Mouse (Mus musculus) liver, embryonic 15.5 days (tissue): ENCODE measurements around the gene Ankrd23. TPM values are rescaled to one million over a fixed set of nuclear protein-coding genes. Genes with fewer than 3 reads are reported as not detected.

ENCODE experiments used
- ATAC-seq: fragments of 200-750 bp; cut with Nextera tagmentation; 2 replicates; pipeline ENCODE4 v1.8.0; 2017; ENCODE audit warnings: moderate number of reproducible peaks, mild to moderate bottlenecking, moderate library complexity; ENCODE audit not compliant: insufficient read depth
- H3K27ac ChIP-seq: fragments of 300-500 bp; sonication (generic); replicated peaks from 2 replicates; pipeline ENCODE4 v1.5.1; 2015; ENCODE audit warnings: mild to moderate bottlenecking, inconsistent platforms
- H3K27me3 ChIP-seq: fragments of 300-500 bp; sonication (generic); 2 replicates; pipeline ENCODE4 v1.6.1; 2015; ENCODE audit warnings: mild to moderate bottlenecking, inconsistent platforms
- H3K36me3 ChIP-seq: fragments of 300-500 bp; sonication (generic); replicated peaks from 2 replicates; pipeline ENCODE4 v1.6.1; 2015; ENCODE audit warnings: moderate library complexity, mild to moderate bottlenecking, inconsistent platforms
- H3K4me1 ChIP-seq: fragments of 300-500 bp; sonication (generic); replicated peaks from 2 replicates; pipeline ENCODE4 v1.6.1; 2015; ENCODE audit warnings: inconsistent platforms
- H3K4me2 ChIP-seq: fragments of 300-500 bp; sonication (generic); 2 replicates; pipeline ENCODE4 v1.6.1; 2015; ENCODE audit warnings: moderate library complexity, mild to moderate bottlenecking, inconsistent platforms
- H3K4me3 ChIP-seq: fragments of 300-500 bp; sonication (generic); replicated peaks from 2 replicates; pipeline ENCODE4 v1.5.1; 2015; ENCODE audit warnings: mild to moderate bottlenecking, inconsistent platforms
- H3K9ac ChIP-seq: fragments of 300-500 bp; sonication (generic); 2 replicates; pipeline ENCODE4 v1.6.1; 2015; ENCODE audit warnings: moderate library complexity, mild to moderate bottlenecking, inconsistent platforms
- H3K9me3 ChIP-seq: fragments of 300-500 bp; sonication (generic); replicated peaks from 2 replicates; pipeline ENCODE4 v1.6.1; 2016; ENCODE audit warnings: inconsistent platforms
- WGBS: fragments of 180-500 bp; shearing (Covaris S2); methylation state at CpG from one replicate; pipeline ENCODE4 v1.1.7; 2015; ENCODE audit warnings: mixed read lengths; ENCODE audit not compliant: insufficient replicate concordance; 5-methylcytosine and 5-hydroxymethylcytosine counted together
- polyA plus RNA-seq: library from polyadenylated mRNA; unstranded; fragments of >200 nt; fragmentation: Nextera tagmentation; extraction: Ambion mirVana; gene quantifications from 2 replicates; pipeline ENCODE4 v1.2.1, GENCODE M21; 2015

The Ankrd23 gene
- polyA plus RNA-seq, 1 experiment from 2014 or later: 2.3 TPM

DNA sequence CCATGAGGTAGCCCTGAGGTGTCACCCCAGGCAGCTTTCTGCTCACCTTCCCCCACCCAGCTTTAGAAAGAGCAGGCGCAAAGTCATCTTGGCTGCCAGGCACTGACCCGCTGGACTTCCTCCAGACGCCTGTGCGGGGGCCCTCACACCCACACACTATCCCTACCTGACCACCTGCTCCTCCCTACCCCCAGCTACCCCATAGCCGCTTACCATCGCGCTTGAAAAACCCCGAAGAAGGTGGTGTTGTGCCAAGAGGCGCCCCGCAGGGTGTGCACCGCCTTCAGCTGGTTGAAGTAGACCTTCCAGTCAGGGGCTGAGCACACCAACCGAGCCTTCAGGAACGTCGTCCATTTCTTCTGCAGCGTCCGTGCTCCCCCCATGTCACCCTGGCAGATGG lies 15.8 kb upstream of the Ankrd23 start:
- Histone ChIP-seq H3K9me3 (no peaks in the 10 kb centered on the region), H3K27me3 (peaks cover 49% of the 10 kb centered on the region), H3K27ac (no peak overlapping the region), H3K4me3 (no peak overlapping the region), H3K4me1 (peaks cover 10% of the 10 kb centered on the region), H3K4me2 (no peak overlapping the region), H3K9ac (no peak overlapping the region), H3K36me3 (peaks cover 26% of the 10 kb centered on the region)
- ATAC-seq: no peak
- 74% methylated on average over 16 of the region's 16 CpGs for WGBS

DNA sequence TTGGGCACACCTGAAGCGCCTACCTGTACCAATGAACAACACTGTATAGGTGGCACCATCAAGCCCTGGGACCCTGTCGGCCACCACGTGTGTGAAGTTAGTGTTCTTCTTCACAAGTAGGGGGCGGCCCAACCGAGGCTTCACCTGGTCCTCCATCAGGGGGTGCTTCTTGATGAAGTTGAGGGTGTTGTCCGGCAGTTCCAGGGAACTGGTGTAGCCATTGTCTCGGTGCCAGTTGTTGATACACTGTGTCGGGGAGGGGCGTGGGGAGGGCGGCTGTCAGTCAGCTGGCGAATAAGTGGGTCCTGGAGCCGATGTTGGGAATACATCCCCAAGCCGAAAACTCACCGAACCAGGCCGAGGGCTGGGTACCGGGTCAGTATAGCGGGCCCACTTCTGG lies 15.2 kb upstream of the Ankrd23 start:
- Histone ChIP-seq H3K4me3 (no peak overlapping the region), H3K36me3 (peaks cover 26% of the 10 kb centered on the region), H3K4me2 (no peak overlapping the region), H3K4me1 (peaks cover 10% of the 10 kb centered on the region), H3K9ac (no peak overlapping the region), H3K27ac (no peak overlapping the region), H3K9me3 (no peaks in the 10 kb centered on the region), H3K27me3 (peaks cover 43% of the 10 kb centered on the region)
- no peak for ATAC-seq
- 78% methylated on average over 17 of the region's 17 CpGs for WGBS

GRCm38 (mm10) chr1:36550075-36550863 lies 13.6 kb upstream of the Ankrd23 start:
- no peaks in the 10 kb centered on the region for H3K9me3 ChIP-seq
- no peak overlapping the region for H3K4me2 ChIP-seq
- peaks cover 18% of the 10 kb centered on the region for H3K4me1 ChIP-seq
- ATAC-seq: no peak
- H3K27ac ChIP-seq: no peak overlapping the region
- H3K9ac ChIP-seq: no peak overlapping the region
- peaks cover 27% of the 10 kb centered on the region for H3K27me3 ChIP-seq
- H3K4me3 ChIP-seq: no peak overlapping the region
- 75% methylated on average over 20 of the region's 20 CpGs for WGBS
- peaks cover 26% of the 10 kb centered on the region for H3K36me3 ChIP-seq

DNA sequence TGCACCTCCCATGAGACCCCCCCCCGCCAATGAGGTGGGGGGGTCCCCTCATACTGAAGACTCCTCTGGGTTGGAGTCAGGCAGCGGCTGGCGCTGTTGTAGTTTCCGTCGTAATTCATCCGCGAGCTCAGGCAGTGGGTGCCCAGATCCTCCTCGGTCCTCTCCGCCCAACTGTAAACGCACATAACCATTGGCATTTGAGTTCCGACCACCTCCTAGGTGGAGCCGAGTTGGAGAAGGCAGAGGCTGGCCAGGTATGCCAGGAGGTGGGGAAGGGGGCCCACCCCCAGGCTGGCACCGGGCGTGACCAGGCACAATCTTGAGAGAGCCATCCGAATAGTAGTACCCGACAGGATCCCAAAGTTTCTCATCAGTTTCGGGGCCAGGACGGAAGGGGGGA lies 12.8 kb upstream of the Ankrd23 start:
- WGBS: 77% methylated on average over 18 of the region's 18 CpGs
- no peak for ATAC-seq
- Histone ChIP-seq H3K27me3 (peaks cover 19% of the 10 kb centered on the region), H3K9me3 (no peaks in the 10 kb centered on the region), H3K4me3 (no peak overlapping the region), H3K27ac (no peak overlapping the region), H3K4me2 (no peak overlapping the region), H3K36me3 (peaks cover 26% of the 10 kb centered on the region), H3K4me1 (peaks cover 18% of the 10 kb centered on the region), H3K9ac (no peak overlapping the region)

DNA sequence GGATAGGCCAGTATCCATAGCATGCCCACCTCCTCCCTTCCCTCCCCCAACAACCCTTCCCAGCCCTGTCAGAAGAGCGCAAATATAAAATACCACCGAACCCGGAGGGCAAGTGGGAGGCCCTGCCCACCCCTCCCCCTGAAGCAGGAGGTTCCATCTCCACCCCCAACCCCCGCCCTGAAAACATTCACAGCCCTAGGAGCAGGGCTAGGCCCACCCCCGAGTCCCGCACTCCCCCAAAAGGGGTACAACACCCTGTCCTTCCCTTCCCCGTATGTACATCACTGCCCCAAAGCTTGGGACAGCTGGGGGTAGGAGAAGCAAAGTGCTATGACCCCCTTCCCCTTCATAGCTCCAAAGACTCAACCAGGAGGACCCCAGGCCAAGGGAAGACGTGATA lies 12.1 kb upstream of the Ankrd23 start:
- no peak for ATAC-seq
- H3K27ac ChIP-seq: no peak overlapping the region
- no peaks in the 10 kb centered on the region for H3K9me3 ChIP-seq
- 59% methylated on average over 8 of the region's 8 CpGs for WGBS
- H3K4me2 ChIP-seq: no peak overlapping the region
- no peak overlapping the region for H3K9ac ChIP-seq
- H3K4me3 ChIP-seq: no peak overlapping the region
- peaks cover 12% of the 10 kb centered on the region for H3K27me3 ChIP-seq
- H3K4me1 ChIP-seq: peaks cover 18% of the 10 kb centered on the region
- peaks cover 26% of the 10 kb centered on the region for H3K36me3 ChIP-seq

GRCm38 (mm10) chr1:36547981-36548598 lies 11.4 kb upstream of the Ankrd23 start:
- Histone ChIP-seq H3K9me3 (no peaks in the 10 kb centered on the region), H3K4me3 (no peak overlapping the region), H3K36me3 (peaks cover 21% of the 10 kb centered on the region; the same call in 1 of the 2 replicates), H3K4me1 (peaks cover 18% of the 10 kb centered on the region), H3K27ac (no peak overlapping the region), H3K4me2 (no peak overlapping the region), H3K9ac (no peak overlapping the region), H3K27me3 (peaks cover 6% of the 10 kb centered on the region; the same call in 1 of the 2 replicates)
- no peak for ATAC-seq
- WGBS: 58% methylated on average over 9 of the region's 9 CpGs

DNA sequence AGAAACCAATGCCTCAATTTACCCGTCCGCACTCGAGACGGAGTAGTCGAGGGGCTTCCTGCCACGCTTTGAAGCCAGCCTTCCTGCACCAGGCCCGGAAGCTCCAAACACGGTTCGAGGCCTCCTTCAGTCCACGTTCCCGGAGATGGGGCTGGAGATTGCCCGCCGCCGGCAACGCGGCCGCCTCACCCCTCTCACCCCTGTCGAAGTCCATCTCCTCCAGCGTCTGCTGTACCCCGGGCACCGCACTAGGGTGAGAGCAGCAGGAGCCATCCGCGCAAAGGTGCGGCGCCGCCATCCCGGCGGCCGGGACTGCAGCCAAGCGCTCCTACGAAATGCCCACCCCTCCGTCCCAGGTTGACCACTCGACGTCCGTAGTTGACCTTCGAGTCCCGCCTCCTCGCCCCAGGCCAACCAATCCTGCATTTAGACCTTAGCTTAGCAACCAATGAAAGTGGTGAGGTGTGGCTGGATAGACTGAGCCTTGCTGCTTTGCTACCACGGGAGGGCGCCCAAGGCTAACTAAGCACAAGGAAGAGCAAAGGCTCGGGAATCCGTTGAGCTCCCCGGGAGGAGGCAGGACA lies 10.3 kb upstream of the Ankrd23 start, which contains the start of gene Ankrd39:
TSS of gene Ankrd39 (minus strand) at position 558 of the 584 bp plus-strand sequence.
- no peaks in the 10 kb centered on the region for H3K27me3 ChIP-seq
- peak; percentile 99 for ATAC-seq
- peaks cover 18% of the 10 kb centered on the region for H3K4me1 ChIP-seq
- under 1% methylated on average over 43 of the region's 43 CpGs for WGBS
- 0 out of 2 replicates have a peak within 1 kb of the TSS, but pooled peaks have one; percentile 20 for H3K27ac ChIP-seq
- peaks cover 17% of the 10 kb centered on the region; the same call in 1 of the 2 replicates for H3K36me3 ChIP-seq
- H3K9ac ChIP-seq: peak within 1 kb of the TSS; percentile 61
- H3K4me3 ChIP-seq: peak within 1 kb of the TSS; percentile 71
- no peaks in the 10 kb centered on the region for H3K9me3 ChIP-seq
- H3K4me2 ChIP-seq: peak within 1 kb of the TSS; percentile 87

DNA sequence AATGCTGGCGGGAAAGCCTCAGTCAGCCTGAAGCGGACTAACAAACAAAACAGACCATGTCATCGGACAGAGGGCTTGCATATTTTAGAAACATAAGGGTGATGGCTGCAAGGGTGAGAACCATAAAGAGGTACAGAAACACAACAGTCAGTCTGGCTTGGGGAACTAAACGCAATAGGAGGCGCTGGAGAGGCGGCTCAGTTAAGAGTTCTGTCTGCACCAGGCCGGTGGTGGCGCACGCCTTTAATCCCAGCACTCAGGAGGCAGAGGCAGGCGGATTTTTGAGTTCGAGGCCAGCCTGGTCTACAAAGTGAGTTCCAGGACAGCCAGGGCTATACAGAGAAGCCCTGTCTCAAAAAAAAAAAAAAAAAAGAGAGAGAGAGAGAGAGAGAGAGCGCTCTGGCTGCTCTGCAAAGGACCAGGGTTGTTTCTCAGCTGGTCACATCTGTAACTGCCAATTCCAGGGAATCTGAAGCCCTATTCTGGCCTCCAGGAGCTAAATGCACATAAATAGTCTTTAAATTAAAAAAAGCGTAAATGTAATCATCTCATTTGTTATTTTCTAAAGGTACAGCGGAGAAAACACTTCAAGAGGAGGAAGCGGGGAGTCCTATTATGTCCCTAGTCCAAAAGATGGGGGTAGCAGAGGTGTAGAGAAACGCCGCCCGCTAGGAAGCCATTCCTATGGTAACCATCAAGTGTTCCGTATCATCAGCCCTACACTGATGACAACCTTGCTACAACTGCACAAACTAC lies 9.3 kb upstream of the Ankrd23 start:
- Histone ChIP-seq H3K4me2 (peak overlapping the region; percentile 87), H3K27me3 (no peaks in the 10 kb centered on the region), H3K4me1 (peaks cover 18% of the 10 kb centered on the region), H3K27ac (no peak overlapping the region), H3K9ac (peak overlapping the region; percentile 61; the same call in 1 of the 2 replicates), H3K9me3 (no peaks in the 10 kb centered on the region), H3K4me3 (peak overlapping the region; percentile 71), H3K36me3 (peaks cover 20% of the 10 kb centered on the region)
- 49% methylated on average over 19 of the region's 19 CpGs for WGBS
- ATAC-seq: no peak

GRCm38 (mm10) chr1:36545382-36545781 lies 8.7 kb upstream of the Ankrd23 start:
- peaks cover 18% of the 10 kb centered on the region for H3K4me1 ChIP-seq
- H3K36me3 ChIP-seq: peaks cover 20% of the 10 kb centered on the region
- no peak for ATAC-seq
- H3K9ac ChIP-seq: no peak overlapping the region
- no peaks in the 10 kb centered on the region for H3K27me3 ChIP-seq
- no peak overlapping the region for H3K4me3 ChIP-seq
- no peaks in the 10 kb centered on the region for H3K9me3 ChIP-seq
- 0 out of 2 replicates have a peak overlapping the region, but pooled peaks have one; percentile 87 for H3K4me2 ChIP-seq
- WGBS: 41% methylated on average over 2 of the region's 2 CpGs
- H3K27ac ChIP-seq: no peak overlapping the region

GRCm38 (mm10) chr1:36542925-36543324 lies 6.2 kb upstream of the Ankrd23 start:
- H3K9ac ChIP-seq: no peak overlapping the region
- H3K9me3 ChIP-seq: no peaks in the 10 kb centered on the region
- peaks cover 13% of the 10 kb centered on the region for H3K36me3 ChIP-seq
- H3K4me1 ChIP-seq: peaks cover 25% of the 10 kb centered on the region
- H3K4me3 ChIP-seq: no peak overlapping the region
- no peak overlapping the region for H3K4me2 ChIP-seq
- no peaks in the 10 kb centered on the region for H3K27me3 ChIP-seq
- H3K27ac ChIP-seq: no peak overlapping the region
- ATAC-seq: no peak
- WGBS: 76% methylated on average over 9 of the region's 9 CpGs
